Mouse (Mus musculus) erythroblast, embryonic 14.5 days (primary cell): ENCODE results near the gene Nf2. TPM values are rescaled to one million over a fixed set of nuclear protein-coding genes. Genes with fewer than 3 reads are reported as not detected.

Experiments
- H3K27me3 ChIP-seq: 2 replicates; pipeline ENCODE4 v1.6.1; 2012; ENCODE audit warnings: inconsistent platforms; ENCODE audit not compliant: control insufficient read depth
- H3K36me3 ChIP-seq: 2 replicates; pipeline ENCODE4 v1.6.1; 2012; ENCODE audit warnings: mild to moderate bottlenecking, inconsistent platforms; ENCODE audit not compliant: control insufficient read depth
- H3K4me1 ChIP-seq: 2 replicates; pipeline ENCODE4 v1.6.1; 2012; ENCODE audit warnings: inconsistent platforms; ENCODE audit not compliant: control insufficient read depth
- H3K4me3 ChIP-seq: replicated peaks from 2 replicates; pipeline ENCODE3; 2012; ENCODE audit warnings: moderate library complexity, mild to moderate bottlenecking, inconsistent platforms
- H3K9me3 ChIP-seq: 2 replicates; pipeline ENCODE4 v1.6.1; 2012; ENCODE audit warnings: low read length, inconsistent platforms, mixed read lengths; ENCODE audit not compliant: control insufficient read depth
- GATA1 ChIP-seq: IDR thresholded peaks from 2 replicates; pipeline ENCODE4 v1.6.1; 2012; ENCODE audit warnings: low read length, inconsistent platforms, mixed read lengths
- TAL1 ChIP-seq: IDR thresholded peaks from 3 replicates; pipeline ENCODE4 v1.6.1; 2012; ENCODE audit warnings: low read length, inconsistent platforms, mixed read lengths
- polyA plus RNA-seq: library from polyadenylated mRNA; stranded (reverse); fragments of >175 nt; gene quantifications from 2 replicates; pipeline ENCODE4 v1.2.3, GENCODE M21; 2012

Gene Nf2
- polyA plus RNA-seq, 1 experiment, result 1.5 TPM

DNA sequence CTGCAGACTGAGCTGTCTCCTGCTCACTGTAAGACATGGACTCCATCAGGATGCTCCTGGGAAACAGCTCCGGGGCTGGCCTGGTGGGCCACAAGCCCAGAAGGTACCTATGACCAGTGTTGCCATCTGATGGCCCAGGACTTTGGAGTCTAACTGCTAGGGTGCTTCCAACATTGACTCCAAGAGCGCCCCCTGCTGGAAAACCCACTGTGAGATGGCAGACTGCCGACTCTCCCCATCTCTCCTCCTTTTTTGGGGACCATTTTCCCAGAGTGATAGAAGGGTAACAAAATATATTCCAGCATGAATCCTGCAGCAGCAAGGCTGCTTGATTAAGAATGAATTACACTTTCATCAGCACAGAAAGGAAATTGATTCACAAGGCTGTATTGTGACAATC is 76.4 kb downstream of the Nf2 start:
- peaks cover 37% of the 10 kb centered on the region for H3K36me3 ChIP-seq

DNA sequence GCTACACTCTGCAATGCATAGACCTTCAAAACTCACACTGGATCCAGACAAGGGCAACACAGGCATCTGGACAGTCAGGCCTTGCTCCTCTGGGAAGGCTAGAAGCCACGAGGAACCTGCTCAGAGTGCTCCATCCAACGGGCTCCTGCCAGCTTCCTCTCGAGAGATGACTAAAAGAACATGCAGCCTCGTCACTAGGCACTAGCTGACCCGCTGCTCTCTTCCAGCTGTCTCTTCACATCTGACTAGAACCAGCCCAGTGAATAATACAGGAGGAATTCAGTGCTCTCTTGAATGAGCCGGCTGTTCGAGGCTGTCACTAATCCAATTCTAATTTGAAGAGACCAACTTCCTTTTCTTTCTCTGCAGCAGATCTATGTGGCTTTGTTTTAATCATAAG is 77.6 kb downstream of the Nf2 start:
- Histone ChIP-seq H3K27me3 (no peaks in the 10 kb centered on the region), H3K4me1 (no peaks in the 10 kb centered on the region), H3K36me3 (peaks cover 33% of the 10 kb centered on the region), H3K9me3 (no peaks in the 10 kb centered on the region), H3K4me3 (no peak overlapping the region)
- TF ChIP-seq TAL1 (no peak), GATA1 (no peak)

More for the DNA sequence above, 76.4 kb downstream of the Nf2 start:
- TF ChIP-seq GATA1 (no peak), TAL1 (no peak)
- H3K4me1 ChIP-seq, result no peaks in the 10 kb centered on the region
- no peak overlapping the region for H3K4me3 ChIP-seq
- H3K27me3 ChIP-seq, result no peaks in the 10 kb centered on the region
- H3K9me3 ChIP-seq, result no peaks in the 10 kb centered on the region

DNA sequence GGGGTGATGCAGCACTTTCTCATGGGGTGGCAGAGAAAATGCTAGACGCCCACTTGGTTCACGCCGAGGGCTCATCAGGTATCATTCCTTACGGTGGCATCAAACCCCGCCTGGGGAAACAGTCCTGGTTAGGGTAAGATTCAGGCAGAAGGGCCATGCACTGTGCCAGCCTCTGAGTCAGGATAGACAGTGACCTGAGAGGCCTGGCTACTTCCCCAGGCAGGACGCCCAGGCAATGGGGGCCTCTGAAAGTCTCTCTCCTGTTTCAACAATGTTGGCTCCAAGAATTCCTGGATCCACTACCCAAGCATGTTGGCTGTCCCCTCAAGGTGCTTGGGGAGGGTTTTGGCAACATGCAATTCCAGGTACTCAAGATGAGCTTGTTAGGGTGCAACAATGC is 79.5 kb downstream of the Nf2 start:
- no peak overlapping the region for H3K4me3 ChIP-seq
- H3K36me3 ChIP-seq, result peaks cover 29% of the 10 kb centered on the region
- H3K27me3 ChIP-seq, result no peaks in the 10 kb centered on the region
- TF ChIP-seq GATA1, result no peak
- no peak for TF ChIP-seq TAL1
- no peaks in the 10 kb centered on the region for H3K9me3 ChIP-seq
- no peaks in the 10 kb centered on the region for H3K4me1 ChIP-seq

DNA sequence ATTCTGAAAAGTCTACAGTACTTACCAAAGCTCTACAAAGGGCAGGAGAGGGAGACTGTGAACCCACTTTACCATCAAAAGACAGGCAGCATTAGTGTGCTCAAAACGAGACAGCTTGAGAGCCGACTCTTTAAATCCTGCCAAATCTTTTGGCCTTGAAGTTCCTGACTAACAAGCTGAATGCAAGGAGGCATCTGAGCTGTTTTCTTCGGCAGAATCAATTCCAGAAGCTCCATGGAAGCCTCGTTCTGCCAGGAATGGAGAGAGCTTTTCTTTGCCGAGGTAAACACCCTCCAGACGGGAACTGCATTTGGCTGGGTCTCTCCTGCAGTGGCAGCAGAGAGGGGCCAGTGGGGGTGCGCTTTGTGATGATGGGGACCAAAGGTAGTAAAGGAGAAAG is 80.0 kb downstream of the Nf2 start:
- Histone ChIP-seq H3K36me3 (peaks cover 29% of the 10 kb centered on the region), H3K4me1 (no peaks in the 10 kb centered on the region), H3K9me3 (no peaks in the 10 kb centered on the region), H3K27me3 (no peaks in the 10 kb centered on the region), H3K4me3 (no peak overlapping the region)
- no peak for TF ChIP-seq TAL1

DNA sequence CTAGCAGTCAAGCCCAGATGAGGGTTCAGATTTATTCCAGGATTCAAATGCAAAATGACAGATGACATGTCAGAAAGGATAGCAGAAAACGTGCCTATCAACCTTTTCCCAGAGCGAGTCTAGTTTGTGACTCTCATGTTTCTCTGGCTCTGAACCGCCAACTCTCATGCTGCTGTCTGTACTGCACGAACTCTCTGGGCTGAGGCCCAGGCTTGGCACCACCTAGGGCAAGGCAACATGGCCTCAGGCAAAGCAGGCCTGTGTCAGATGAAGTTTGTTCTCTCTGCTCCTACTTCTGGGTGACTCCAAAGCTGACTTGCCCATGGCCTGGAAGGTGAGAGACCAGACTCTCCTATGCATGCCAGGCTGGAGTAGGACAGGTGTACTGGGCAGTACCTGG is 80.9 kb downstream of the Nf2 start:
- Histone ChIP-seq H3K4me1 (no peaks in the 10 kb centered on the region), H3K27me3 (no peaks in the 10 kb centered on the region), H3K36me3 (peaks cover 26% of the 10 kb centered on the region), H3K9me3 (no peaks in the 10 kb centered on the region), H3K4me3 (no peak overlapping the region)
- TF ChIP-seq TAL1 (no peak), GATA1 (no peak)

DNA sequence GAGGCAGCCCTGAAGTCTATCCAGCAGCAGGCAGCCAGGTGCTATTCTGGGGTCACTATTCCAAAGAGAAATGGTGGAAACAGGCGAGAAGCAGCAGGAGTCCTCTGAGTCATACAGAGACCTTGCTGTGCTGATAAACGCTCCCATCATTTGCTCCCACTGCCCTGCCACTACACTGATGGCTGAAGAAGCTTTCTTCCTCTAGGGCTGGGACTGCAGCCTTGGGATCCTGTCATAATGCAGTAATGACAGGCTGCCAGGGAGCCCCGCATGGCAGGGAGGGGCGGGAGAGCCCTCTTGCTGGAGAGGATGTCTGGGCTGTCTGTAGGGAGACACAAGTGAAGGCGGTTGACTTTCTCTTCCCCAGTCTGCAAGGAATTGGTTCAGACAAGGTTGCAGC is 84.9 kb downstream of the Nf2 start:
- H3K4me3 ChIP-seq, result no peak overlapping the region
- H3K27me3 ChIP-seq, result peaks cover 23% of the 10 kb centered on the region
- no peaks in the 10 kb centered on the region for H3K4me1 ChIP-seq
- no peaks in the 10 kb centered on the region for H3K9me3 ChIP-seq
- TF ChIP-seq TAL1 (no peak), GATA1 (no peak)
- peaks cover 11% of the 10 kb centered on the region for H3K36me3 ChIP-seq

DNA sequence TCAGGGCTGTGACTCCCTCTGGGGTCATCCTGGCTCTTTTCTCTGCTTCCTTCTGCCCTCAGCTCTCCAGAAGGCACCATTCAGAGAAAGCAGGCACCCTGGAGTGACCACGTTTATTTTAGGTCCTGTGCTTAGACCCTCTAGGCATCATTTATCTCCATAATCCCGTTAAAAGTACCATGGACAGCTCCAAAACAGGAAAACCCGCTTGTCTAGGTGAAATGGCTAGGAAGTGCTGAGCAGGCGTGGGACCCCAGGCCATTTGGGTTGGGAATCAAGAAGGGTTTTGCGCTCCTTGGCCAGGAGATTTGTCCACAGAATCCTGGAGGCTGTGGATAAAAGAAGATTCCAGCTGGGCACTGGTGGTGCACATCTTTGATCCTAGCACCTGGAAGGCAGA is 85.7 kb downstream of the Nf2 start:
- Histone ChIP-seq H3K36me3 (peaks cover 7% of the 10 kb centered on the region), H3K4me1 (no peaks in the 10 kb centered on the region), H3K4me3 (no peak overlapping the region), H3K9me3 (no peaks in the 10 kb centered on the region), H3K27me3 (peaks cover 25% of the 10 kb centered on the region)
- TF ChIP-seq TAL1, result no peak
- TF ChIP-seq GATA1, result no peak

DNA sequence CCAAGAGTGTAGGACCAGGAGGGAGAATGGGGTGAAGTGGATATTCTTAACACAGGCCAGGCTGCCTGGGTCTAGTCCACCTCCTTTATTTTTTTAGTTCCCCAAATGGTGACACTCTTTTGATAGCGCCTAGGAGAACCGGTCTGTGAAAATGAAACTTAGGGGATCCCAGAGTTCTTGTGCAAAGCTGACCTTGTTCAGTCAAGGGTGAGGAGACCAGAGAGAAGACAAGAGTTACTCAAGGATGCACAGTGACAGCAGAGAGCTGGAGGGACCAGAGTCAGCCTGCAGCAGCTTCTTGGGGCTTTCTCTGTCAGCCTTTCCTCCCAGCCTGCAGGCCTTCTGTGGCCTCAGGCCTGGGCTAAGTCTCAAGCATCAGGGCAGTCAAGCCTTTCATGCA is 86.8 kb downstream of the Nf2 start:
- no peak overlapping the region for H3K4me3 ChIP-seq
- peaks cover 4% of the 10 kb centered on the region; the same call in 1 of the 2 replicates for H3K36me3 ChIP-seq
- H3K4me1 ChIP-seq, result no peaks in the 10 kb centered on the region
- TF ChIP-seq GATA1 (no peak), TAL1 (no peak)
- H3K9me3 ChIP-seq, result no peaks in the 10 kb centered on the region
- peaks cover 25% of the 10 kb centered on the region for H3K27me3 ChIP-seq

DNA sequence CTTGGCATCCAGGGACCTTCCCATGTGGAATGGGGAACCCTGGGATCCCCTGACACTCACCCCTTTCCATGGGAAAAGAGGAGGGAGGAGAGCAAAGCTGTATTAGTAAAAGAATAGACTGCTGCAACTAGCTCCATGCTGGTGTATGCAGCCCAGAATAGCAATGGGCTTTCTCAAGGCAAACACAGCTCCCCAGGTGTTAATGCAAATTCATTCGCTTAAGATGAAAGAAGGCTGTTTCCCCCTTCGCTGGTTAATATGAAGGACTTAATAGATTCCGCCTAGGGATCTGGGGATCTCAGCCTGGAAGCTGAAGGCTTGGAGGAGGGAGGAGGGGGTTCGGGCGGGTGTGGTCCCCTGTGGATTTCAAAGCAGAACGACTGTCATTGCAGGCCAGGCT is 87.3 kb downstream of the Nf2 start:
- no peak for TF ChIP-seq TAL1
- TF ChIP-seq GATA1, result no peak
- H3K36me3 ChIP-seq, result peaks cover 1% of the 10 kb centered on the region; the same call in 1 of the 2 replicates
- H3K27me3 ChIP-seq, result peaks cover 25% of the 10 kb centered on the region

DNA sequence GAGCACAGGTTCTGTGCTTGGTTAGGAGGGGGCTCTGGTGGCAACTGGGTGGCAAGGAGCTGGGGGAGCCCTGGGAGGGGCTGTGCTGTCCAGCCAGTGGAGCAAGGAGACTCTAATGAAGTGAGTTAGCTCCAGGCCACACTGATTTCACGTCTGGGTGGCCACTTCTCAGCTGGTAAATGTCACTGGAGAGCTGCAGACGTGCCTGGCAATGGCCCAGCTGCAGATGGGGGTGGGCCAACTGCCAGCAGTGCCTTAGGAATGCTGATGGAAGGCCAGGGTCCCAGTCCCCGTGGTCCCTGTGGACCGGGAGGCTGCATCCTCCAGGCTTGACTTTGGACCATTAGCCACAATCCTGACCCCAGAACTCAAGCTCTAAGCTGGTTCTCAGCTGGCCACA is 88.9 kb downstream of the Nf2 start:
- Histone ChIP-seq H3K36me3 (no peaks in the 10 kb centered on the region), H3K4me3 (no peak overlapping the region), H3K27me3 (peaks cover 25% of the 10 kb centered on the region), H3K9me3 (no peaks in the 10 kb centered on the region), H3K4me1 (no peaks in the 10 kb centered on the region)
- TF ChIP-seq GATA1, result no peak
- TF ChIP-seq TAL1, result no peak

More for the DNA sequence above, 87.3 kb downstream of the Nf2 start:
- Histone ChIP-seq H3K9me3 (no peaks in the 10 kb centered on the region), H3K4me3 (no peak overlapping the region), H3K4me1 (no peaks in the 10 kb centered on the region)
